Mouse (Mus musculus): Measurements from ENCODE around the gene Cd5l.
"Not testable (repeated sequence)": the region's sequence is repeated elsewhere in the genome, so short reads cannot be mapped to it uniquely, and the experiment has no call there.

Gene Cd5l

GRCm38 (mm10) chr3:87357581-87357980, at the start of gene Cd5l:
Gene Cd5l (plus strand): TSS chr3:87357881.
- no peak for DNase-seq (ENCODE audit: low spot score)

- no peak for DNase-seq (ENCODE audit: low spot score)
Observed at GRCm38 (mm10) chr3:87309922-87310321, 47.8 kb upstream of the Cd5l start.

- no peak for DNase-seq (ENCODE audit: low spot score)
Observed at GRCm38 (mm10) chr3:87322557-87322956, 35.1 kb upstream of the Cd5l start.

GRCm38 (mm10) chr3:87323778-87324177, 33.9 kb upstream of the Cd5l start:
- DNase-seq (ENCODE audit: low spot score), result no peak

- DNase-seq (ENCODE audit: low spot score), result no peak
Observed at GRCm38 (mm10) chr3:87337899-87338298, 19.8 kb upstream of the Cd5l start.

- DNase-seq (ENCODE audit: low spot score), result not testable (repeated sequence)
Observed at GRCm38 (mm10) chr3:87350992-87351391, 6.7 kb upstream of the Cd5l start.

- no peak for DNase-seq (ENCODE audit: low spot score)
Observed at GRCm38 (mm10) chr3:87359215-87359614, 1.5 kb downstream of the Cd5l start.

GRCm38 (mm10) chr3:87360466-87360865, 2.8 kb downstream of the Cd5l start:
- DNase-seq (ENCODE audit: low spot score), result no peak

- no peak for DNase-seq (ENCODE audit: low spot score)
Observed at GRCm38 (mm10) chr3:87365691-87366090, 8.0 kb downstream of the Cd5l start.

GRCm38 (mm10) chr3:87367511-87367910, 9.8 kb downstream of the Cd5l start:
- DNase-seq (ENCODE audit: low spot score), result no peak

- DNase-seq (ENCODE audit: low spot score), result no peak
Observed at GRCm38 (mm10) chr3:87369181-87369580, 11.5 kb downstream of the Cd5l start.

- no peak for DNase-seq (ENCODE audit: low spot score)
Observed at GRCm38 (mm10) chr3:87376195-87377165, 18.8 kb downstream of the Cd5l start, which contains the start of gene Fcrl1. Gene Fcrl1 (plus strand): TSS chr3:87376387.

- DNase-seq (ENCODE audit: low spot score), result no peak
Observed at GRCm38 (mm10) chr3:87377228-87377627, 19.5 kb downstream of the Cd5l start.

GRCm38 (mm10) chr3:87377719-87378118, 20.0 kb downstream of the Cd5l start:
- DNase-seq (ENCODE audit: low spot score), result no peak

GRCm38 (mm10) chr3:87379641-87380315, 22.1 kb downstream of the Cd5l start:
- not testable (repeated sequence) for DNase-seq (ENCODE audit: low spot score)

GRCm38 (mm10) chr3:87381806-87382712, 24.4 kb downstream of the Cd5l start:
- DNase-seq (ENCODE audit: low spot score), result no peak

GRCm38 (mm10) chr3:87383308-87383707, 25.6 kb downstream of the Cd5l start:
- DNase-seq (ENCODE audit: low spot score), result no peak

- no peak for DNase-seq (ENCODE audit: low spot score)
Observed at GRCm38 (mm10) chr3:87385105-87385504, 27.4 kb downstream of the Cd5l start.

GRCm38 (mm10) chr3:87390935-87391334, 33.3 kb downstream of the Cd5l start:
- no peak for DNase-seq (ENCODE audit: low spot score)

GRCm38 (mm10) chr3:87398809-87399208, 41.1 kb downstream of the Cd5l start:
- DNase-seq (ENCODE audit: low spot score), result no peak

- no peak for DNase-seq (ENCODE audit: low spot score)
Observed at GRCm38 (mm10) chr3:87399906-87400305, 42.2 kb downstream of the Cd5l start.

GRCm38 (mm10) chr3:87401321-87401720, 43.6 kb downstream of the Cd5l start:
- DNase-seq (ENCODE audit: low spot score), result no peak
